Mouse (Mus musculus): ENCODE measurements around the gene Mynn. TPM values are rescaled to one million over a fixed set of nuclear protein-coding genes. Genes with fewer than 3 reads are reported as not detected.

Gene Mynn
- total and polyA plus RNA-seq, 2 experiments, result 3.3 to 10.5 TPM

DNA sequence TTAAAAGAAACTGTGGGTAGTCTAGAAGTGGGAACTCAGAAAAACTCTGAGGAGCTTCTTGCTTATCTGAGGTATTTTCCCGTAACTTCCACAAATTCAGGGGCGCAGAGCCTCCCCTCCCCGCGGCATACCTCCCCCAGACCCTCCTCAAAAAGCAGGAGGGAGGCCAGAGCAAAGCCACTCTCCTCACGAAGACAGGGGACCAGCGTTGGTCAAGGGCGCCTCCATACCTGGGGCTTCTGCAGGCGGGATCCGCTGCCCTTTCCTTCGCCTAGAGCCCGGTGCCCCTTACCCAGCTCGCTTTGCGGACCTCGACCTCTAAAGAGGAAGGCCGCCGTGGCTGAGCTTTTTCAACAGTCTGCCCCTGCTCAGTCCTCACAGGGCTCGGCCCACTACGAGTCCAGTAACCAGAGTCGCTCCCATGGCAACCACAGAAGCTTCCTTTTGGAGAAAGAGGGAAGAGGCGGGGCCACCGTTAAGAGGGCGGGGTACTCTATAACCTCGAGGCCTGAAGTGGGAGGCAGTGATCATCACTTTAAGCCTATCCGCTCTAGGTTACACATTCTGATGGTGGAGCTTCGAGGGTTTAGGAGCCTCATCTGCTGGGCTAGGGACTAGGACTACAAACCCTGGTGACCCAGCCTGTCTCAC is 45.7 kb downstream of the Mynn start, which contains the start of gene Lrrc34:
Lrrc34 (minus strand) TSS at position 430 of the 651 bp plus-strand sequence.
- no peak within 1 kb of the TSS for H3K27ac ChIP-seq (replicated peaks; ENCODE audit: insufficient read depth, low read depth, low read length)
- 13% methylated on average over 25 of the region's 25 CpGs for WGBS
- TF ChIP-seq CTCF (IDR thresholded peaks at IDR 0.05; ENCODE audit: low read depth, low read length), result no peak
- no peak for TF ChIP-seq POLR2A (IDR thresholded peaks at IDR 0.05; ENCODE audit: extremely low read depth, insufficient read depth, low read length)
- no peak within 1 kb of the TSS for H3K9ac ChIP-seq (ENCODE audit: low read depth, low read length)
- no peak within 1 kb of the TSS for H3K4me3 ChIP-seq (ENCODE audit: insufficient read depth, low read depth, low read length)
- no peak for DNase-seq (ENCODE audit: extremely low read depth, low read depth, low spot score)
- H3K79me2 ChIP-seq (ENCODE audit: control insufficient read depth, insufficient read depth, low read length), result no peaks in the 10 kb centered on the region
- H3K4me1 ChIP-seq (ENCODE audit: control insufficient read depth, insufficient read depth, low read length), result peaks cover 2% of the 10 kb centered on the region; the same call in 1 of the 2 replicates
- H3K36me3 ChIP-seq (ENCODE audit: control insufficient read depth, insufficient read depth, low read length), result no peaks in the 10 kb centered on the region
- peaks cover 17% of the 10 kb centered on the region; the same call in 1 of the 2 replicates for H3K27me3 ChIP-seq (ENCODE audit: control insufficient read depth, insufficient read depth, low read length)

DNA sequence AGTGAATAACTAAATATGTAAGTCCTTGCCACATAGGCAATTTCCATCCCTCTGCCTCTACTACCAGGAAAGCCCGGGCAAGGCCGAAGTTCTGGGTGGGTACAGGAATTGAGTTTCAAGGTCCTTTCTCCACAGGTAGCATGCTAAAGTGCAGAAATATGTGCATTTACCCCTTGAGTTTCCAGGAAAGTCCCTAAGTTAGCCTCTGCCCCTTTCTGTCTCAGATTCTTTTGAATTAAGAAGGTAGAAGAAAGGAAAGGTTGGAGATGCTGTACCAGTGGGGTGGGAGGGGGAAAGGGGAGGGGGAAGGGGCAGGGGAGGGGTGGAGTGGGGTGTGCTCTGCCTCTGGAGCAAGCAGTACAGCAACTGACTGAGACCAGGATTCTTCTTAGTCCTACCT is 46.6 kb downstream of the Mynn start:
- H3K4me3 ChIP-seq (ENCODE audit: insufficient read depth, low read depth, low read length), result no peak overlapping the region
- H3K27ac ChIP-seq (replicated peaks; ENCODE audit: insufficient read depth, low read depth, low read length), result no peak overlapping the region
- TF ChIP-seq CTCF (IDR thresholded peaks at IDR 0.05; ENCODE audit: low read depth, low read length) (no peak), POLR2A (IDR thresholded peaks at IDR 0.05; ENCODE audit: extremely low read depth, insufficient read depth, low read length) (no peak)
- no peak for DNase-seq (ENCODE audit: extremely low read depth, low read depth, low spot score)
- H3K79me2 ChIP-seq (ENCODE audit: control insufficient read depth, insufficient read depth, low read length), result no peaks in the 10 kb centered on the region
- no peak overlapping the region for H3K9ac ChIP-seq (ENCODE audit: low read depth, low read length)
- 92% methylated on average over 2 of the region's 2 CpGs for WGBS
- H3K36me3 ChIP-seq (ENCODE audit: control insufficient read depth, insufficient read depth, low read length), result no peaks in the 10 kb centered on the region
- H3K27me3 ChIP-seq (ENCODE audit: control insufficient read depth, insufficient read depth, low read length), result peaks cover 17% of the 10 kb centered on the region; the same call in 1 of the 2 replicates
- peaks cover 2% of the 10 kb centered on the region; the same call in 1 of the 2 replicates for H3K4me1 ChIP-seq (ENCODE audit: control insufficient read depth, insufficient read depth, low read length)

DNA sequence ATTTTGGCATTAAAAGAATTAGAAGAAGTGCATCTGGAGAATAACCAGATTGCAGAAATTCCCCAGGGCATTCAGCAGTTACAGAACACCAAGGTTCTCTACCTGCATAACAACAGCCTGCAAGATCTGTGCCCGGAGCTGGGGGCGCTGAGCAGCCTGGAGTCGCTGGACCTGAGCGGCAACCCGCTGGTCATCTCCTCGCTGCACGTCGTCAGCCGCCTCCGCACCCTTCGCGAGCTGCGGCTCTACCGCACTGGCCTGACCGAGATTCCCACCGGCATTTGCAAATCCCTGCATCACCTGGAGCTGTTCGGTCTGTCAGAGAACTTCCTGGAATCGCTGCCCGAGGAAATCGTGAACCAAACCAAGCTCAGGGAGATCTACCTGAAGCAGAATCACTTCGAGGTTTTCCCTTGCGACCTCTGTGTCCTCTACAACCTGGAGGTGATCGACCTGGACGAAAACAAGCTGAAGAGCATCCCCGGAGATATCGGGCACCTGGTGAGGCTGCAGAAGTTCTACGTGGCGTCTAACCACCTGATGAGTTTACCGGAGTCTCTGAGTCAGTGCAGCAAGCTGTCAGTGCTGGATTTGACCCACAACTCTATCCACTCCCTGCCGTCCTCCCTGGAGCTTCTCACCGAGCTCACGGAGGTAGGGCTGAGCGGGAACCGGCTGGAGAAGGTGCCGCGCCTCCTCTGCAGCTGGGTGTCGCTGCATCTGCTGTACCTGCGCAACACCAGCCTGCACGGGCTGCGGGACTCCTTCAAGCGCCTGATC is 48.4 kb downstream of the Mynn start:
- TF ChIP-seq POLR2A (IDR thresholded peaks at IDR 0.05; ENCODE audit: extremely low read depth, insufficient read depth, low read length) (no peak), CTCF (IDR thresholded peaks at IDR 0.05; ENCODE audit: low read depth, low read length) (no peak)
- no peaks in the 10 kb centered on the region for H3K36me3 ChIP-seq (ENCODE audit: control insufficient read depth, insufficient read depth, low read length)
- peaks cover 2% of the 10 kb centered on the region; the same call in 1 of the 2 replicates for H3K4me1 ChIP-seq (ENCODE audit: control insufficient read depth, insufficient read depth, low read length)
- no peak overlapping the region for H3K9ac ChIP-seq (ENCODE audit: low read depth, low read length)
- H3K4me3 ChIP-seq (ENCODE audit: insufficient read depth, low read depth, low read length), result no peak overlapping the region
- WGBS, result 1% methylated on average over 41 of the region's 41 CpGs
- peaks cover 17% of the 10 kb centered on the region; the same call in 1 of the 2 replicates for H3K27me3 ChIP-seq (ENCODE audit: control insufficient read depth, insufficient read depth, low read length)
- H3K27ac ChIP-seq (replicated peaks; ENCODE audit: insufficient read depth, low read depth, low read length), result no peak overlapping the region
- H3K79me2 ChIP-seq (ENCODE audit: control insufficient read depth, insufficient read depth, low read length), result no peaks in the 10 kb centered on the region
- DNase-seq (ENCODE audit: extremely low read depth, low read depth, low spot score), result no peak

DNA sequence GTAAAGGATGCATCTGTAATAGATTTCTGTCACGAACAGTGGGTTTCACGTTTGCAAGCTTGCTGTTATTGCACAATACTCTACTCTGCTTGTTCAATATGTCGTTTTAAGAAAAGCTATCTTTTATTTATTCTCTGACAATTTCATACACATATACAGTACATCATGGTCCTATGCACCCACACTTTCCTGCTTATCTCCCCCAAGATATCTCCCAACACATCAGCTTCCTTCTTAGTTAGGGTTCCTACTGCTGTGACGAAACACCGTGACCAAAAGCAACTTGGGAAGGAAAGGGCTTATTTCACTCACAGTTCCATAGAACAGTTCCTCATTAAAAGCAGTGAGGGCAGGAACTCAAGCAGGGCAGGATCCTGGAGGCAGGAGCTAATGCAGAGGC is 54.1 kb downstream of the Mynn start:
- WGBS, result 54% methylated on average over 5 of the region's 5 CpGs

GRCm38 (mm10) chr3:30658486-30658885 is 56.6 kb downstream of the Mynn start:
- Histone ChIP-seq H3K4me3 (ENCODE audit: insufficient read depth, low read depth, low read length) (no peak overlapping the region), H3K27ac (replicated peaks; ENCODE audit: insufficient read depth, low read depth, low read length) (no peak overlapping the region), H3K79me2 (ENCODE audit: control insufficient read depth, insufficient read depth, low read length) (no peaks in the 10 kb centered on the region), H3K9ac (ENCODE audit: low read depth, low read length) (no peak overlapping the region), H3K36me3 (ENCODE audit: control insufficient read depth, insufficient read depth, low read length) (no peaks in the 10 kb centered on the region), H3K4me1 (ENCODE audit: control insufficient read depth, insufficient read depth, low read length) (no peaks in the 10 kb centered on the region), H3K27me3 (ENCODE audit: control insufficient read depth, insufficient read depth, low read length) (no peaks in the 10 kb centered on the region)
- TF ChIP-seq CTCF (IDR thresholded peaks at IDR 0.05; ENCODE audit: low read depth, low read length) (no peak), POLR2A (IDR thresholded peaks at IDR 0.05; ENCODE audit: extremely low read depth, insufficient read depth, low read length) (no peak)
- no peak for DNase-seq (ENCODE audit: extremely low read depth, low read depth, low spot score)
- WGBS, result 84% methylated on average over 9 of the region's 9 CpGs

More for the DNA sequence above, 54.1 kb downstream of the Mynn start:
- no peak for DNase-seq (ENCODE audit: extremely low read depth, low read depth, low spot score)
- Histone ChIP-seq H3K27me3 (ENCODE audit: control insufficient read depth, insufficient read depth, low read length) (0 out of 2 replicates have a peak, but pooled peaks cover 6% of the 10 kb centered on the region), H3K9ac (ENCODE audit: low read depth, low read length) (no peak overlapping the region), H3K4me3 (ENCODE audit: insufficient read depth, low read depth, low read length) (no peak overlapping the region), H3K36me3 (ENCODE audit: control insufficient read depth, insufficient read depth, low read length) (no peaks in the 10 kb centered on the region), H3K27ac (replicated peaks; ENCODE audit: insufficient read depth, low read depth, low read length) (no peak overlapping the region), H3K79me2 (ENCODE audit: control insufficient read depth, insufficient read depth, low read length) (no peaks in the 10 kb centered on the region), H3K4me1 (ENCODE audit: control insufficient read depth, insufficient read depth, low read length) (no peaks in the 10 kb centered on the region)
- no peak for TF ChIP-seq CTCF (IDR thresholded peaks at IDR 0.05; ENCODE audit: low read depth, low read length)
- TF ChIP-seq POLR2A (IDR thresholded peaks at IDR 0.05; ENCODE audit: extremely low read depth, insufficient read depth, low read length), result no peak

Other genes with a start within 250 kb of the Mynn start
- 1.4 and 3.0 TPM in 2 replicates for gene Mecom, start 54.1 kb upstream of the Mynn start, total RNA-seq (2014; rRNA removed)
- gene Mecom, start 54.1 kb upstream of the Mynn start, polyA plus RNA-seq (2012; rRNA removed), result 0.26 and 0.39 TPM in 2 replicates
- 0.07 TPM in 1 of 2 replicates, not detected in the other for gene Actrt3, start 2.1 kb upstream of the Mynn start, total RNA-seq (2014; rRNA removed)
- gene Actrt3, start 2.1 kb upstream of the Mynn start, polyA plus RNA-seq (2012; rRNA removed), result 0.04 TPM in 1 of 2 replicates, not detected in the other
- gene Lrriq4, start 42.4 kb downstream of the Mynn start, total RNA-seq (2014; rRNA removed), result not detected in 2 replicates
- not detected in 2 replicates for gene Lrriq4, start 42.4 kb downstream of the Mynn start, polyA plus RNA-seq (2012; rRNA removed)
- 0.09 TPM in 1 of 2 replicates, not detected in the other for gene Lrrc34, start 45.8 kb downstream of the Mynn start, total RNA-seq (2014; rRNA removed)
- gene Lrrc34, start 45.8 kb downstream of the Mynn start, polyA plus RNA-seq (2012; rRNA removed), result not detected in 2 replicates
- gene Lrrc31, start 97.8 kb downstream of the Mynn start, total RNA-seq (2014; rRNA removed), result not detected in 2 replicates
- not detected in 2 replicates for gene Lrrc31, start 97.8 kb downstream of the Mynn start, polyA plus RNA-seq (2012; rRNA removed)
- gene Samd7, start 144.2 kb downstream of the Mynn start, total RNA-seq (2014; rRNA removed), result not detected in 2 replicates
- gene Samd7, start 144.2 kb downstream of the Mynn start, polyA plus RNA-seq (2012; rRNA removed), result not detected in 2 replicates
- gene Sec62, start 190.8 kb downstream of the Mynn start, total RNA-seq (2014; rRNA removed), result 56.6 and 77.5 TPM in 2 replicates
- gene Sec62, start 190.8 kb downstream of the Mynn start, polyA plus RNA-seq (2012; rRNA removed), result 16.3 and 19.2 TPM in 2 replicates

All from liver, adult 2 months (tissue).